Mouse (Mus musculus) intestine, embryonic 16.5 days (tissue): Measurements from ENCODE around the gene Pum1. TPM values are rescaled to one million over a fixed set of nuclear protein-coding genes. Genes with fewer than 3 reads are reported as not detected.

Source experiments
- ATAC-seq: fragments of 200-750 bp; cut with Nextera tagmentation; 2 replicates; pipeline ENCODE4 v1.8.0; 2017; ENCODE audit warnings: moderate TSS enrichment, moderate library complexity
- H3K27ac ChIP-seq: fragments of 300-500 bp; sonication (generic); 2 replicates; pipeline ENCODE4 v1.5.1; 2014; ENCODE audit warnings: mild to moderate bottlenecking, low read length
- H3K27me3 ChIP-seq: fragments of 300-500 bp; sonication (generic); replicated peaks from 2 replicates; pipeline ENCODE4 v1.6.1; 2014; ENCODE audit warnings: low read length, control low read depth, mixed read lengths; ENCODE audit not compliant: control insufficient read depth, insufficient read depth
- H3K36me3 ChIP-seq: fragments of 300-500 bp; sonication (generic); 2 replicates; pipeline ENCODE4 v1.6.1; 2014; ENCODE audit warnings: low read length, control low read depth; ENCODE audit not compliant: control insufficient read depth, insufficient read depth
- H3K4me1 ChIP-seq: fragments of 300-500 bp; sonication (generic); 2 replicates; pipeline ENCODE4 v1.6.1; 2014; ENCODE audit warnings: low read length, control low read depth, mixed read lengths; ENCODE audit not compliant: control insufficient read depth, insufficient read depth
- H3K4me2 ChIP-seq: fragments of 300-500 bp; sonication (generic); 2 replicates; pipeline ENCODE4 v1.6.1; 2014; ENCODE audit warnings: low read depth, low read length, control low read depth
- H3K4me3 ChIP-seq: fragments of 300-500 bp; sonication (generic); 2 replicates; pipeline ENCODE4 v1.5.1; 2014; ENCODE audit warnings: mild to moderate bottlenecking, low read length
- H3K9ac ChIP-seq: fragments of 300-500 bp; sonication (generic); 2 replicates; pipeline ENCODE4 v1.6.1; 2014; ENCODE audit warnings: low read depth, low read length
- H3K9me3 ChIP-seq: fragments of 300-500 bp; sonication (generic); 2 replicates; pipeline ENCODE4 v1.6.1; 2016; ENCODE audit warnings: low read length, control low read depth; ENCODE audit not compliant: control insufficient read depth
- WGBS: fragments of 180-500 bp; shearing (Covaris S2); extraction: QIAGEN DNeasy Blood & Tissue Kit; methylation state at CpG from one replicate; pipeline ENCODE4 v1.1.7; 2014; 5-methylcytosine and 5-hydroxymethylcytosine counted together
- polyA plus RNA-seq: library from polyadenylated mRNA; unstranded; fragments of >200 nt; fragmentation: Nextera tagmentation; extraction: Ambion mirVana; gene quantifications from 2 replicates; pipeline ENCODE4 v1.2.1, GENCODE M21; 2015

Gene Pum1
- polyA plus RNA-seq, 1 experiment from 2014 or later = 60.8 TPM

DNA sequence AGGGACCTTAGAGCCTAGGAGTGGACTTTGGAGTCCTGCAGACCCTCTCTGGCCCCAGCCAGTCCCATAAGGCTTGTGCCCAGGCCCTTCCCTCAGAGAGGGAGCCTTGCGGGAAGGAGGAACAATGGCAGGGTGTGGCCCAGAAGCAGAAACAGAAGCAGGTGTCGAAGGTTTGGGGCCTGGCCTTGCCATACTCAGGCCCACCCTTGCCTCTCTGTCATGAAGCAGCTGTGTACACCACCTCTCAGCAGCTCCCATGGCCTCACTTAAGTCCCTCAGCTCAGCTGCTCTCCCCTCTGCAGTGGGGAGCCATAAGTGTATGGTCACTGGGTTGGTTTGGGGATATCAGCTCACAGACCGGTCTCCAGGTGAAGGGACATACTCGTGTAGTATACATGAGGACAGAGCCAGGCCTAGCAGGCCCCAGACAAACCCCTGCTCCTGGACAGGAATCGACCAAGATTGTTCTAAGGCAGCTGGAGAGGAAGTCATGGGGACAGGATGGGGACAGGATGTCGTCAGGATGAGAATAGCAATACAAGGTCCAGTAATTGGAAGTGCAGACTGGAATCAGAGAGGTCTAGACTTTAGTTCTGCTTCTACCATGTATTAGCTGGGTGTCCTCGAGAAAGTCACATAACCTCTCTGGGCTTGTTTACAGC lies 157.6 kb downstream of the Pum1 start:
- Histone ChIP-seq H3K27me3 (no peaks in the 10 kb centered on the region), H3K4me2 (no peak overlapping the region), H3K27ac (no peak overlapping the region), H3K9me3 (no peaks in the 10 kb centered on the region), H3K4me1 (no peaks in the 10 kb centered on the region), H3K36me3 (no peaks in the 10 kb centered on the region), H3K4me3 (no peak overlapping the region), H3K9ac (no peak overlapping the region)
- no peak for ATAC-seq
- 71% methylated on average over 7 of the region's 7 CpGs for WGBS

DNA sequence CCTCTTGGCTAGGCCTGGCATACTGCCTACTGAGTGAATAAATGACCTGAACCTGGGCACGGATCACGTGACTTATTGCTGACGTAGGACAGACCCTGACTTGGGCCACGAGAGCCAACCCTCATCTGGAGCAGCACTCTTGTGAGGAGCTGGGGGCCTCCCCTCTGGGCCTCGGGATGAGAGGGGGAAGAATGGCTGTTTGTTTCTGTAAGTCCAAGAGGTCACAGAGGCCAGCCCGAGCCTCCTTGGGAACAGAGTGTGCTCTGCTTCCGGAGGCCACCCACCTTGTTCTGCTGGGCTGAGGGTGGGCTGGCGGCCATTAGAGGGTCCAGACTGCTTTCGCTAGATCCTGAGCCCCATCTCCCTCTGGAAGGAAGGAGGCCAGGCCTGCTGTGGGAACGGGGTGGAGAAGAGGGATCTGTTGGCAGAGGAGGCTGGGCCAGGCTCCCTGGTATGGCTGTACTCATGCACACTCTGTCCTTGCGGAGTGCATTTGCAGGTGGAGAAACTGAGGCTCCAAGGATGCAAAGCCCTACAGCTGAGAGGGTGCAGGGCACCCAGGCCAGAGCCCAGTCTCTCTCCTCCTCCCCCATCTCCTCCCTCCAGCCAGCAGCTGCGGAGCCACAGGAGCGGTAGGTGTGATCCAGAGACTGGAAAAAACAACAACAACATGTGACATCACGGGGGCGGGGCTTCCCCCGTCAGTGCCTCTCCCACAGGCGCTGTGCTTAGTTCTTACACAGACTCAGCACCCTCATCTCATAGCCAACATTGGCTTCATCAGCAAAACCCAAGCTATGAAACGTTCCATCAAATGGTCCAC lies 165.9 kb downstream of the Pum1 start:
- H3K36me3 ChIP-seq = no peaks in the 10 kb centered on the region
- no peaks in the 10 kb centered on the region for H3K9me3 ChIP-seq
- H3K4me2 ChIP-seq = no peak overlapping the region
- peak; percentile 70 for ATAC-seq
- 15% methylated on average over 18 of the region's 18 CpGs for WGBS
- peaks cover 18% of the 10 kb centered on the region for H3K4me1 ChIP-seq
- no peaks in the 10 kb centered on the region for H3K27me3 ChIP-seq
- H3K9ac ChIP-seq = peak overlapping the region; percentile 5; the same call in 1 of the 2 replicates
- H3K4me3 ChIP-seq = no peak overlapping the region
- peak overlapping the region; percentile 77 for H3K27ac ChIP-seq

Other genes with a start within 250 kb of the Pum1 start
- 0.15 TPM in 1 of 2 replicates, not detected in the other for gene Nkain1, start 89.1 kb upstream of the Pum1 start, polyA plus RNA-seq
- 12.3 and 17.2 TPM in 2 replicates for gene Sdc3, start 129.2 kb downstream of the Pum1 start, polyA plus RNA-seq
- gene Laptm5, start 249.8 kb downstream of the Pum1 start, polyA plus RNA-seq = 33.1 and 38.7 TPM in 2 replicates